22 mouse cellular contexts compared by ENCODE assay signal in the genomic region with DNA sequence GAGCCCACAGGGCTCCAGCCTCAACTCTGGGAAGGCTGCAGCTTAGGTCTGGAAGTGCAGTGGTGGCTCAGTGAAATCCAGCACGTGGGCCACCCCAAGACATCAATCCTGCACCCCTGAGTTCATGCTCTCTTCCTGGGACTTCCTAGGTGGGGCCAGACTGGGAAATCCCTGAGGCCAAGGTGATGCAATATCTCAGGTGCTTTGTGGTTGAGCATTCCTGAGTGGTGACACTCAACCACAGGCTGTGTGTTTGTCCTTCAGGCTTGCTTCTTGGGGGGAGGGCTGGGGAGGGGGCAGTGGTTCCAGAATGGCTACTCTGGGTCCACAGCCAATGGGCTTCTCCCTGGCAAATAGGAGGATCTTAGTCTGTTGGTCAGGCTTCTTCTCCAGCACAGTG. TPM values are rescaled to one million over a fixed set of nuclear protein-coding genes. Genes with fewer than 3 reads are reported as not detected.
DNase-seq lines count a peak whose midpoint lies in the region; ATAC-seq and TF ChIP-seq lines count a peak whose summit lies in the region.
"Had no signal": no experiment of that assay in that cellular context is flagged by ENCODE, and none has a peak within 500 bp of the region (broad histone marks: within the 10 kb centered on the region; RNA-seq: fewer than 3 reads in every experiment).

No protein-coding gene starts in this region.

- no peaks in the 10 kb centered on the region for H3K36me3 ChIP-seq in heart, embryonic 16.5 days (ENCODE audit: control insufficient read depth, insufficient read depth)
- no peaks in the 10 kb centered on the region for H3K36me3 ChIP-seq in lung, embryonic 14.5 days (ENCODE audit: insufficient read depth)
- H3K36me3 ChIP-seq in lung, embryonic 16.5 days (ENCODE audit: control insufficient read depth, insufficient read depth, low read length), result no peaks in the 10 kb centered on the region
- H3K36me3 ChIP-seq: liver, embryonic 13.5 days had no signal

- no peak for ATAC-seq in heart, embryonic 16.5 days (replicated peaks; ENCODE audit: extremely low read depth, insufficient read depth, low FRiP score)
- ATAC-seq in lung, embryonic 14.5 days (ENCODE audit: insufficient read depth), result peak; percentile 12; the same call in 1 of the 2 replicates
- peak; percentile 1; the same call in 1 of the 2 replicates for ATAC-seq in lung, embryonic 16.5 days (ENCODE audit: low read depth)
- ATAC-seq: CD4-positive, CD25-positive, alpha-beta regulatory T cell, adult 4 months; forebrain, embryonic 16.5 days had no signal

- no peak overlapping the region for H3K9ac ChIP-seq in heart, embryonic 16.5 days (ENCODE audit: low read length)
- no peak overlapping the region for H3K9ac ChIP-seq in lung, embryonic 14.5 days
- H3K9ac ChIP-seq in lung, embryonic 16.5 days (ENCODE audit: low read length), result 0 out of 2 replicates have a peak overlapping the region, but pooled peaks have one; percentile 6
- H3K9ac ChIP-seq: liver, embryonic 13.5 days had no signal

- no peak for DNase-seq in heart, adult 9 months (ENCODE audit: low spot score in 2 of 2)
- no peak for DNase-seq in lung, embryonic 14.5 days
- DNase-seq in lung, postnatal 4 days, result no peak
- DNase-seq in T-cell, adult 2 months (ENCODE audit: low spot score), result no peak
- DNase-seq in adrenal gland, adult 2 months, result no peak
- DNase-seq: cerebellum, postnatal 10 days; gastrocnemius, postnatal 25 days; liver, embryonic 13.5 days; retina, postnatal 1 day; thymus, adult 2 months had no signal

- H3K4me1 ChIP-seq in heart, embryonic 16.5 days (ENCODE audit: control insufficient read depth, insufficient read depth, low read length), result no peaks in the 10 kb centered on the region; the same call in 1 of the 2 replicates
- H3K4me1 ChIP-seq in lung, embryonic 14.5 days (ENCODE audit: insufficient read depth), result peaks cover 3% of the 10 kb centered on the region
- H3K4me1 ChIP-seq in lung, embryonic 16.5 days (replicated peaks; ENCODE audit: control insufficient read depth, insufficient read depth, low read length), result peaks cover 10% of the 10 kb centered on the region
- H3K4me1 ChIP-seq: liver, embryonic 13.5 days had no signal

- no peaks in the 10 kb centered on the region for H3K27me3 ChIP-seq in heart, embryonic 16.5 days (ENCODE audit: control insufficient read depth, insufficient read depth, low read length)
- H3K27me3 ChIP-seq in lung, embryonic 14.5 days (ENCODE audit: insufficient read depth, low read length), result no peaks in the 10 kb centered on the region
- H3K27me3 ChIP-seq in lung, embryonic 16.5 days (ENCODE audit: control insufficient read depth, insufficient read depth, low read depth, low read length), result no peaks in the 10 kb centered on the region
- H3K27me3 ChIP-seq: liver, embryonic 13.5 days had no signal

- 37% methylated on average over 1 of the region's 1 CpGs for WGBS in heart, embryonic 16.5 days
- WGBS in lung, embryonic 14.5 days, result 40% methylated on average over 1 of the region's 1 CpGs
- WGBS in lung, embryonic 16.5 days, result 44% methylated on average over 1 of the region's 1 CpGs

- no peaks in the 10 kb centered on the region for H3K9me3 ChIP-seq in heart, embryonic 16.5 days (replicated peaks; ENCODE audit: control insufficient read depth, low read length)
- no peaks in the 10 kb centered on the region for H3K9me3 ChIP-seq in lung, embryonic 14.5 days (ENCODE audit: low read depth, low read length)
- H3K9me3 ChIP-seq in lung, embryonic 16.5 days (ENCODE audit: control insufficient read depth, low read length), result no peaks in the 10 kb centered on the region
- H3K9me3 ChIP-seq: liver, embryonic 13.5 days had no signal

- no peak overlapping the region for H3K4me3 ChIP-seq in heart, embryonic 16.5 days (ENCODE audit: low read length)
- H3K4me3 ChIP-seq in lung, embryonic 14.5 days (ENCODE audit: low read depth, low read length), result no peak overlapping the region
- H3K4me3 ChIP-seq in lung, embryonic 16.5 days (ENCODE audit: low read length), result no peak overlapping the region
- H3K4me3 ChIP-seq: liver, embryonic 13.5 days had no signal

- no peak for TF ChIP-seq CTCF in lung, embryonic 14.5 days (IDR thresholded peaks at IDR 0.05; ENCODE audit: low read depth)

- no peak overlapping the region for H3K4me2 ChIP-seq in heart, embryonic 16.5 days (ENCODE audit: low read depth, low read length)
- H3K4me2 ChIP-seq in lung, embryonic 14.5 days, result no peak overlapping the region
- no peak overlapping the region for H3K4me2 ChIP-seq in lung, embryonic 16.5 days (ENCODE audit: low read depth, low read length)
- H3K4me2 ChIP-seq: liver, embryonic 13.5 days; midbrain, embryonic 11.5 days had no signal

- 0 out of 2 replicates have a peak overlapping the region, but pooled peaks have one; percentile 10 for H3K27ac ChIP-seq in heart, embryonic 16.5 days (ENCODE audit: low read length)
- H3K27ac ChIP-seq in lung, embryonic 14.5 days (ENCODE audit: low read depth), result peak overlapping the region; percentile 58
- peak overlapping the region; percentile 47; the same call in 1 of the 2 replicates for H3K27ac ChIP-seq in lung, embryonic 16.5 days (ENCODE audit: low read length)
- H3K27ac ChIP-seq: liver, embryonic 13.5 days had no signal

RNA-seq across cellular contexts. Expression of gene Trpv3, which starts 16.7 kb away (rescaled TPM):
- 0.08 and 0.09 TPM in 2 replicates for polyA plus RNA-seq in heart, embryonic 16.5 days (2015; fragmentation: Nextera tagmentation; extraction: Ambion mirVana)
- polyA plus RNA-seq in lung, embryonic 14.5 days (2014; fragmentation: Nextera tagmentation; extraction: Ambion mirVana), result 0.09 and 0.18 TPM in 2 replicates
- 0.13 and 0.14 TPM in 2 replicates for polyA plus RNA-seq in lung, embryonic 16.5 days (2015; fragmentation: Nextera tagmentation; extraction: Ambion mirVana)
- under 1 TPM; 0.12 to 0.14 TPM for total RNA-seq in adrenal gland, adult 2 months (2021)
- 0.04 and 0.09 TPM in 2 replicates for polyA plus RNA-seq in adrenal gland, adult 2 months (2012; rRNA removed)
- polyA plus RNA-seq: forebrain, embryonic 16.5 days had no signal

RNA-seq across cellular contexts. Expression of gene Aspa, which starts 45.5 kb away (rescaled TPM):
- polyA plus RNA-seq in heart, embryonic 16.5 days (2015; fragmentation: Nextera tagmentation; extraction: Ambion mirVana), result 0.25 and 0.41 TPM in 2 replicates
- polyA plus RNA-seq in lung, embryonic 14.5 days (2014; fragmentation: Nextera tagmentation; extraction: Ambion mirVana), result 0.50 and 0.70 TPM in 2 replicates
- 1.4 and 1.8 TPM in 2 replicates for polyA plus RNA-seq in lung, embryonic 16.5 days (2015; fragmentation: Nextera tagmentation; extraction: Ambion mirVana)
- total RNA-seq in adrenal gland, adult 2 months (2021), result 10 to 100 TPM; 12.9 to 27.6 TPM
- polyA plus RNA-seq in adrenal gland, adult 2 months (2012; rRNA removed), result 0.48 and 0.59 TPM in 2 replicates
- polyA plus RNA-seq: midbrain, embryonic 11.5 days; neural tube, embryonic 11.5 days had no signal

RNA-seq across cellular contexts. Expression of gene Gm49340, which starts 45.6 kb away (rescaled TPM):
- polyA plus RNA-seq in heart, embryonic 16.5 days (2015; fragmentation: Nextera tagmentation; extraction: Ambion mirVana), result not detected in 2 replicates
- not detected in 2 replicates for polyA plus RNA-seq in lung, embryonic 14.5 days (2014; fragmentation: Nextera tagmentation; extraction: Ambion mirVana)
- not detected in 2 replicates for polyA plus RNA-seq in lung, embryonic 16.5 days (2015; fragmentation: Nextera tagmentation; extraction: Ambion mirVana)
- not detected for total RNA-seq in adrenal gland, adult 2 months (2021)
- polyA plus RNA-seq in adrenal gland, adult 2 months (2012; rRNA removed), result 0.04 TPM in 1 of 2 replicates, not detected in the other
- total RNA-seq: adrenal gland, adult 18-20 months; gastrocnemius, postnatal 25 days; heart, postnatal 14 days; layer of hippocampus, adult 8-10 months; left cerebral cortex, postnatal 36 days had no signal
- polyA plus RNA-seq: CD4-positive, CD25-positive, alpha-beta regulatory T cell, adult 4 months; embryonic facial prominence, embryonic 14.5 days; forebrain, embryonic 16.5 days; liver, embryonic 13.5 days; midbrain, embryonic 11.5 days; neural tube, embryonic 11.5 days; spleen, adult 2 months; thymus, adult 2 months had no signal

RNA-seq across cellular contexts. Expression of gene Spata22, which starts 45.6 kb away (rescaled TPM):
- not detected in 2 replicates for polyA plus RNA-seq in heart, embryonic 16.5 days (2015; fragmentation: Nextera tagmentation; extraction: Ambion mirVana)
- polyA plus RNA-seq in lung, embryonic 14.5 days (2014; fragmentation: Nextera tagmentation; extraction: Ambion mirVana), result not detected in 2 replicates
- 0.21 TPM in 1 of 2 replicates, not detected in the other for polyA plus RNA-seq in lung, embryonic 16.5 days (2015; fragmentation: Nextera tagmentation; extraction: Ambion mirVana)
- 1 to 10 TPM; 1.1 to 1.5 TPM for total RNA-seq in adrenal gland, adult 2 months (2021)
- polyA plus RNA-seq in adrenal gland, adult 2 months (2012; rRNA removed), result not detected in 2 replicates
- total RNA-seq: gastrocnemius, postnatal 25 days; heart, postnatal 14 days; left cerebral cortex, postnatal 36 days had no signal
- polyA plus RNA-seq: CD4-positive, CD25-positive, alpha-beta regulatory T cell, adult 4 months; embryonic facial prominence, embryonic 14.5 days; forebrain, embryonic 16.5 days; midbrain, embryonic 11.5 days; neural tube, embryonic 11.5 days; spleen, adult 2 months; thymus, adult 2 months had no signal

RNA-seq across cellular contexts. Expression of gene Trpv1, which starts 49.8 kb away (rescaled TPM):
- polyA plus RNA-seq in heart, embryonic 16.5 days (2015; fragmentation: Nextera tagmentation; extraction: Ambion mirVana), result 0.06 and 0.08 TPM in 2 replicates
- not detected in 2 replicates for polyA plus RNA-seq in lung, embryonic 14.5 days (2014; fragmentation: Nextera tagmentation; extraction: Ambion mirVana)
- polyA plus RNA-seq in lung, embryonic 16.5 days (2015; fragmentation: Nextera tagmentation; extraction: Ambion mirVana), result 0.05 TPM in 1 of 2 replicates, not detected in the other
- under 1 TPM; 0.21 to 0.26 TPM for total RNA-seq in adrenal gland, adult 2 months (2021)
- polyA plus RNA-seq in adrenal gland, adult 2 months (2012; rRNA removed), result 0.62 and 1.0 TPM in 2 replicates
- total RNA-seq: layer of hippocampus, adult 8-10 months; left cerebral cortex, postnatal 36 days had no signal
- polyA plus RNA-seq: CD4-positive, CD25-positive, alpha-beta regulatory T cell, adult 4 months; forebrain, embryonic 16.5 days; liver, embryonic 13.5 days; midbrain, embryonic 11.5 days; neural tube, embryonic 11.5 days; spleen, adult 2 months had no signal
